Mouse (Mus musculus): ENCODE results near the gene Nono.

Gene Nono

GRCm38 (mm10) chrX:101429142-101429949 lies at the start of gene Nono:
TSS of gene Nono (plus strand) at chrX:101429318.
- peak; percentile 44 to 65 for DNase-seq (ENCODE audit: low spot score in 2 of 2)

- no peak for DNase-seq (ENCODE audit: low spot score in 2 of 2)
Observed at GRCm38 (mm10) chrX:101379744-101380143, 49.4 kb upstream of the Nono start.

- DNase-seq (ENCODE audit: low spot score in 2 of 2) = no peak
Observed at GRCm38 (mm10) chrX:101383455-101383854, 45.7 kb upstream of the Nono start.

GRCm38 (mm10) chrX:101384439-101385137 lies 44.5 kb upstream of the Nono start:
- DNase-seq (ENCODE audit: low spot score in 2 of 2) = no peak

- no peak for DNase-seq (ENCODE audit: low spot score in 2 of 2)
Observed at GRCm38 (mm10) chrX:101386222-101386621, 42.9 kb upstream of the Nono start.

- DNase-seq (ENCODE audit: low spot score in 2 of 2) = no peak
Observed at GRCm38 (mm10) chrX:101388866-101389537, 40.1 kb upstream of the Nono start.

GRCm38 (mm10) chrX:101394341-101394740 lies 34.8 kb upstream of the Nono start:
- DNase-seq (ENCODE audit: low spot score in 2 of 2) = no peak

- no peak for DNase-seq (ENCODE audit: low spot score in 2 of 2)
Observed at GRCm38 (mm10) chrX:101396459-101396858, 32.7 kb upstream of the Nono start.

GRCm38 (mm10) chrX:101418946-101419724 lies 10.0 kb upstream of the Nono start:
- DNase-seq (ENCODE audit: low spot score in 2 of 2) = no peak

GRCm38 (mm10) chrX:101419725-101420699 lies 9.1 kb upstream of the Nono start:
- peak; percentile 61 to 67 for DNase-seq (ENCODE audit: low spot score in 2 of 2)

GRCm38 (mm10) chrX:101420700-101421095 lies 8.4 kb upstream of the Nono start, which contains the start of gene Zmym3:
TSS of gene Zmym3 (minus strand) at chrX:101420849.
- no peak for DNase-seq (ENCODE audit: low spot score in 2 of 2)

- DNase-seq (ENCODE audit: low spot score in 2 of 2) = no peak
Observed at GRCm38 (mm10) chrX:101423462-101423861, 5.7 kb upstream of the Nono start.

- no peak for DNase-seq (ENCODE audit: low spot score in 2 of 2)
Observed at GRCm38 (mm10) chrX:101427774-101428173, 1.3 kb upstream of the Nono start.

- DNase-seq (ENCODE audit: low spot score in 2 of 2) = no peak
Observed at GRCm38 (mm10) chrX:101428785-101429141, 355 bp upstream of the Nono start.

GRCm38 (mm10) chrX:101429976-101430375 lies 858 bp downstream of the Nono start:
- DNase-seq (ENCODE audit: low spot score in 2 of 2) = no peak

GRCm38 (mm10) chrX:101448886-101449475 lies 19.9 kb downstream of the Nono start, which contains the start of gene Itgb1bp2:
TSS of gene Itgb1bp2 (plus strand) at chrX:101449088.
- no peak for DNase-seq (ENCODE audit: low spot score in 2 of 2)

- DNase-seq (ENCODE audit: low spot score in 2 of 2) = no peak
Observed at GRCm38 (mm10) chrX:101451147-101451546, 22.0 kb downstream of the Nono start.

GRCm38 (mm10) chrX:101451591-101451990 lies 22.5 kb downstream of the Nono start:
- DNase-seq (ENCODE audit: low spot score in 2 of 2) = no peak

- DNase-seq (ENCODE audit: low spot score in 2 of 2) = no peak
Observed at GRCm38 (mm10) chrX:101472202-101472601, 43.1 kb downstream of the Nono start.

Data from frontal cortex, postnatal 25 days (tissue).